Mouse (Mus musculus): ENCODE measurements around the gene Fbxo11. TPM values are rescaled to one million over a fixed set of nuclear protein-coding genes. Genes with fewer than 3 reads are reported as not detected.

Fbxo11 gene
- polyA plus RNA-seq, 1 experiment from 2014 or later = 16.4 TPM

DNA sequence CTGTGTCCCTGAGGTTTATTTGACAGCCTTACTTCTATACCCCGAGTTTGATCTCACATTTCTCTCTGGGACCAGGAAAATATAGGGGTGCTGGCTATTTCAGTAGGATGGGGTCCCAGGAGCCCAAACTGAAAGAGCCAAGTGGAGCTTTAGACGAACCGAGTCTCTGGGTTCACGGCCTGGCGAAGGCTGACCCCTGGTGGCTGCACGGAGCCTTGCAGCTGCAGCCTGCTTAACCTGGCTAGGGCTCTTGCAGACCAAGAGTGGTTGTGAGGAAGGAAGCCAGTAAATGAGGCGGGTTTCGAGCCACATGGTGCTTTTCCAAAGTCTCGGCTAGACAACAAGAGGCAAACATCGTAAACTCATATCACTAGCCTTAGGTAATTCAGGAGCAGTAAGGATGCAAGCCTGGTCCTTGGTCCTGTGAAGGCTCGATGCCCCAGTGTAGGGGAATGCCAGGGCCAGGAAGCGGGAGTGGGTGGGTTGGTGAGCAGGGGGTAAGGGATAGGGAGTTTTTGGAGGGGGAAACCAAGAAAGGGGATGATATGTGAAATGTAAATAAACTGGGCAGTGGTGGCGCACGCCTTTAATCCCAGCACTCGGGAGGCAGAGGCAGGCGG, 116.0 kb downstream of the Fbxo11 start:
- WGBS = 41% methylated on average over 16 of the region's 16 CpGs

More for the DNA sequence above, 116.0 kb downstream of the Fbxo11 start:
- no peak overlapping the region for H3K9ac ChIP-seq
- H3K4me2 ChIP-seq = no peak overlapping the region
- peak; percentile 61 for ATAC-seq (replicated peaks; ENCODE audit: low FRiP score)
- H3K4me3 ChIP-seq (replicated peaks) = no peak overlapping the region
- H3K27me3 ChIP-seq = no peaks in the 10 kb centered on the region
- H3K4me1 ChIP-seq = no peaks in the 10 kb centered on the region
- no peak overlapping the region for H3K27ac ChIP-seq
- H3K36me3 ChIP-seq = no peaks in the 10 kb centered on the region
- no peaks in the 10 kb centered on the region for H3K9me3 ChIP-seq (replicated peaks)

Other genes starting within 250 kb of the Fbxo11 start
- not detected in 2 replicates for gene Rpl36-ps4, start 144.3 kb downstream of the Fbxo11 start, polyA plus RNA-seq (2015; fragmentation: Nextera tagmentation; extraction: Ambion mirVana)
- gene Msh6, start 90.2 kb downstream of the Fbxo11 start, polyA plus RNA-seq (2015; fragmentation: Nextera tagmentation; extraction: Ambion mirVana) = 59.4 and 61.5 TPM in 2 replicates

All from kidney, embryonic 15.5 days (tissue).